Mouse (Mus musculus): Measurements from ENCODE around the gene Zfp961. TPM values are rescaled to one million over a fixed set of nuclear protein-coding genes. Genes with fewer than 3 reads are reported as not detected.
"Not testable (repeated sequence)": the region's sequence is repeated elsewhere in the genome, so short reads cannot be mapped to it uniquely, and the experiment has no call there.

Gene Zfp961
- polyA plus RNA-seq, 1 experiment from 2014 or later, result 22.9 TPM

- Histone ChIP-seq H3K4me2 (ENCODE audit: low read depth) (no peak overlapping the region), H3K36me3 (ENCODE audit: control insufficient read depth, insufficient read depth, low read length) (no peaks in the 10 kb centered on the region), H3K9ac (ENCODE audit: low read length) (no peak overlapping the region), H3K4me1 (ENCODE audit: control insufficient read depth, insufficient read depth, low read length) (no peaks in the 10 kb centered on the region), H3K27ac (ENCODE audit: low read depth, low read length) (no peak overlapping the region), H3K4me3 (ENCODE audit: low read depth, low read length) (no peak overlapping the region), H3K9me3 (ENCODE audit: control insufficient read depth, low read length) (no peaks in the 10 kb centered on the region), H3K27me3 (ENCODE audit: control insufficient read depth, insufficient read depth, low read length) (no peaks in the 10 kb centered on the region)
- 71% methylated on average over 3 of the region's 3 CpGs for WGBS
- DNase-seq (ENCODE audit: low spot score) (no peak), ATAC-seq (ENCODE audit: insufficient read depth, low FRiP score, low TSS enrichment) (no peak)
Measured at GRCm38 (mm10) chr8:72000223-72000622, 49.4 kb downstream of the Zfp961 start.

DNA sequence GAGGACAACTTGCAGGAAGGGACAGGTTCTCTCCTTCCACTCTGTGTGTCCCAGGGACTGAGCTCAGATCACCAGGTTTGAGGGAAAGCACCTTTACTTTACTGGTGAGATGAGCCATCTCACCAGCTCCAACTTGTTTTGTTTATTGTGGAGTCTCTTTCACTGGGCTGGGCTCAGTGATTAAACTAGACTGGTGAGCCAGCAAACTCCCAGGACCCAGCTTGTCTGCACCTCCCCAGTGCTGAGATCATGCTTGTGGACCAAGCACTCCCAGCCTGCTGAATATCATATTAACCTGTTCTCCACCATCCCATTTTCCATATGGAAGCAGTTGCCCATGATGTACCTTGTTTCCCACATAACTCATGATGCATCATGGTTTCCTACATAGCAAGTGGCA is 52.1 kb downstream of the Zfp961 start:
- ATAC-seq (ENCODE audit: insufficient read depth, low FRiP score, low TSS enrichment), result no peak
- DNase-seq (ENCODE audit: low spot score), result no peak
- no peaks in the 10 kb centered on the region for H3K9me3 ChIP-seq (ENCODE audit: control insufficient read depth, low read length)

GRCm38 (mm10) chr8:72005912-72006311 is 55.1 kb downstream of the Zfp961 start:
- H3K9me3 ChIP-seq (ENCODE audit: control insufficient read depth, low read length), result no peaks in the 10 kb centered on the region
- no peak overlapping the region for H3K27ac ChIP-seq (ENCODE audit: low read depth, low read length)
- WGBS, result 81% methylated on average over 3 of the region's 3 CpGs
- no peak overlapping the region for H3K4me3 ChIP-seq (ENCODE audit: low read depth, low read length)
- no peak overlapping the region for H3K9ac ChIP-seq (ENCODE audit: low read length)
- ATAC-seq (ENCODE audit: insufficient read depth, low FRiP score, low TSS enrichment) (no peak), DNase-seq (ENCODE audit: low spot score) (no peak)
- no peaks in the 10 kb centered on the region for H3K27me3 ChIP-seq (ENCODE audit: control insufficient read depth, insufficient read depth, low read length)
- no peaks in the 10 kb centered on the region for H3K36me3 ChIP-seq (ENCODE audit: control insufficient read depth, insufficient read depth, low read length)
- no peaks in the 10 kb centered on the region for H3K4me1 ChIP-seq (ENCODE audit: control insufficient read depth, insufficient read depth, low read length)
- H3K4me2 ChIP-seq (ENCODE audit: low read depth), result no peak overlapping the region

More for the DNA sequence above, 52.1 kb downstream of the Zfp961 start:
- no peaks in the 10 kb centered on the region for H3K36me3 ChIP-seq (ENCODE audit: control insufficient read depth, insufficient read depth, low read length)
- H3K4me1 ChIP-seq (ENCODE audit: control insufficient read depth, insufficient read depth, low read length), result no peaks in the 10 kb centered on the region
- no peak overlapping the region for H3K4me3 ChIP-seq (ENCODE audit: low read depth, low read length)
- no peak overlapping the region for H3K27ac ChIP-seq (ENCODE audit: low read depth, low read length)
- H3K9ac ChIP-seq (ENCODE audit: low read length), result no peak overlapping the region
- no peaks in the 10 kb centered on the region for H3K27me3 ChIP-seq (ENCODE audit: control insufficient read depth, insufficient read depth, low read length)
- H3K4me2 ChIP-seq (ENCODE audit: low read depth), result no peak overlapping the region

DNA sequence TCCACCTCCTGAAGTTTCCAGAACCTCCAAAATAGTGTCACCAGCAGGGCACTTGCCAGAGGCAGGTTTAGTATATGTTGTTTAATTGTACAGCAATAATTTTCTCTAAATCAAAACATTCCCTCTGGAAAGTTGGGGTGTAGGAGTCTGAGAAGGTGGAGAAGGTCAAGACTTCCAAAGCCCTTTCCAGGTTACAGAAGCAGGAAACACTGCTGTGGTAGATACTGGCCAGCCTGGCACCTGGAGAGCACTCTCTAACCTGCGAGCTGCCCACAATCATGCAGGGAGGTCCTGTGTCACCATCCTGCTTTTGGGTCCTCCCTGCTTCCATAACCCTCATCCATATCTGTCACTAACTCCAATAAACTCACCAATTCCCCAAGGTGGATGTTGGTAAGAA is 55.9 kb downstream of the Zfp961 start:
- H3K27ac ChIP-seq (ENCODE audit: low read depth, low read length), result no peak overlapping the region
- 70% methylated on average over 1 of the region's 1 CpGs for WGBS
- H3K9ac ChIP-seq (ENCODE audit: low read length), result no peak overlapping the region
- no peak overlapping the region for H3K4me2 ChIP-seq (ENCODE audit: low read depth)
- ATAC-seq (ENCODE audit: insufficient read depth, low FRiP score, low TSS enrichment) (no peak), DNase-seq (ENCODE audit: low spot score) (no peak)
- H3K4me3 ChIP-seq (ENCODE audit: low read depth, low read length), result no peak overlapping the region
- H3K27me3 ChIP-seq (ENCODE audit: control insufficient read depth, insufficient read depth, low read length), result no peaks in the 10 kb centered on the region
- no peaks in the 10 kb centered on the region for H3K9me3 ChIP-seq (ENCODE audit: control insufficient read depth, low read length)
- H3K4me1 ChIP-seq (ENCODE audit: control insufficient read depth, insufficient read depth, low read length), result no peaks in the 10 kb centered on the region
- H3K36me3 ChIP-seq (ENCODE audit: control insufficient read depth, insufficient read depth, low read length), result no peaks in the 10 kb centered on the region

GRCm38 (mm10) chr8:72008134-72008641 is 57.4 kb downstream of the Zfp961 start:
- WGBS, result 71% methylated on average over 3 of the region's 3 CpGs
- Histone ChIP-seq H3K27me3 (ENCODE audit: control insufficient read depth, insufficient read depth, low read length) (no peaks in the 10 kb centered on the region), H3K4me1 (ENCODE audit: control insufficient read depth, insufficient read depth, low read length) (no peaks in the 10 kb centered on the region), H3K9me3 (ENCODE audit: control insufficient read depth, low read length) (no peaks in the 10 kb centered on the region), H3K36me3 (ENCODE audit: control insufficient read depth, insufficient read depth, low read length) (no peaks in the 10 kb centered on the region), H3K4me2 (ENCODE audit: low read depth) (no peak overlapping the region), H3K4me3 (ENCODE audit: low read depth, low read length) (no peak overlapping the region), H3K27ac (ENCODE audit: low read depth, low read length) (no peak overlapping the region), H3K9ac (ENCODE audit: low read length) (no peak overlapping the region)
- no peak for ATAC-seq (ENCODE audit: insufficient read depth, low FRiP score, low TSS enrichment)
- DNase-seq (ENCODE audit: low spot score), result no peak

DNA sequence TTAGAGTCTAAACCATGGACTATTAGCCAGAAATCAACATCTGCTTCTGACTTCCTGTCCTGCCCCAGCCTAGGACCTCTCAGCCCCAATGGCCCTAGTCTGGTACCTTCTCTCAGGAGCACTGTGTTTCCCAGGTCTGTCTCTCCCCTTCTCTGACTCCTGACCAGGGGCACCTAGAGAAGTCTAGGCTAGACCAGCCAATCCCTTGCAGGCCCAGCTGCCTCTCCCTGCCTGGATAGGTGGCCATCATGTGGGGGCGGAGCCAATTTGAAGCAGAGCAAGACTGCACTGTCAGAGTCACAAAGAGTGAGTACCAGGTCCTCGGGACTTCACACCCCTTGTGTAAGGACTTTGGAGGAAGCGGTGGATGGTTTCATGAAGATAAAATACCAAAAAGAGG is 58.6 kb downstream of the Zfp961 start, which contains the start of gene Cyp4f18:
TSS of gene Cyp4f18 (minus strand) at position 154 of the 400 bp plus-strand sequence.
- WGBS, result 67% methylated on average over 3 of the region's 3 CpGs
- no peak within 1 kb of the TSS for H3K9ac ChIP-seq (ENCODE audit: low read length)
- no peak within 1 kb of the TSS for H3K4me2 ChIP-seq (ENCODE audit: low read depth)
- no peak for DNase-seq (ENCODE audit: low spot score)
- no peaks in the 10 kb centered on the region for H3K9me3 ChIP-seq (ENCODE audit: control insufficient read depth, low read length)
- H3K27me3 ChIP-seq (ENCODE audit: control insufficient read depth, insufficient read depth, low read length), result no peaks in the 10 kb centered on the region
- H3K4me1 ChIP-seq (ENCODE audit: control insufficient read depth, insufficient read depth, low read length), result no peaks in the 10 kb centered on the region
- no peak within 1 kb of the TSS for H3K27ac ChIP-seq (ENCODE audit: low read depth, low read length)
- no peaks in the 10 kb centered on the region for H3K36me3 ChIP-seq (ENCODE audit: control insufficient read depth, insufficient read depth, low read length)
- no peak within 1 kb of the TSS for H3K4me3 ChIP-seq (ENCODE audit: low read depth, low read length)
- ATAC-seq (ENCODE audit: insufficient read depth, low FRiP score, low TSS enrichment), result no peak

GRCm38 (mm10) chr8:72013506-72014228 is 62.8 kb downstream of the Zfp961 start:
- not testable (repeated sequence) for H3K4me3 ChIP-seq (ENCODE audit: low read depth, low read length); ATAC-seq (ENCODE audit: insufficient read depth, low FRiP score, low TSS enrichment); H3K4me1 ChIP-seq (ENCODE audit: control insufficient read depth, insufficient read depth, low read length); H3K27me3 ChIP-seq (ENCODE audit: control insufficient read depth, insufficient read depth, low read length); H3K27ac ChIP-seq (ENCODE audit: low read depth, low read length); H3K36me3 ChIP-seq (ENCODE audit: control insufficient read depth, insufficient read depth, low read length); H3K9ac ChIP-seq (ENCODE audit: low read length); DNase-seq (ENCODE audit: low spot score); H3K4me2 ChIP-seq (ENCODE audit: low read depth); H3K9me3 ChIP-seq (ENCODE audit: control insufficient read depth, low read length)
- WGBS, result 73% methylated on average over 6 of the region's 6 CpGs

- H3K36me3 ChIP-seq (ENCODE audit: control insufficient read depth, insufficient read depth, low read length); H3K4me2 ChIP-seq (ENCODE audit: low read depth); H3K27ac ChIP-seq (ENCODE audit: low read depth, low read length); ATAC-seq (ENCODE audit: insufficient read depth, low FRiP score, low TSS enrichment); H3K27me3 ChIP-seq (ENCODE audit: control insufficient read depth, insufficient read depth, low read length); H3K4me3 ChIP-seq (ENCODE audit: low read depth, low read length); H3K9me3 ChIP-seq (ENCODE audit: control insufficient read depth, low read length); H3K9ac ChIP-seq (ENCODE audit: low read length); DNase-seq (ENCODE audit: low spot score); H3K4me1 ChIP-seq (ENCODE audit: control insufficient read depth, insufficient read depth, low read length): not testable (repeated sequence)
- 87% methylated on average over 2 of the region's 2 CpGs for WGBS
Measured at GRCm38 (mm10) chr8:72017339-72017738, 66.5 kb downstream of the Zfp961 start.

GRCm38 (mm10) chr8:72018141-72018540 is 67.3 kb downstream of the Zfp961 start:
- 89% methylated on average over 2 of the region's 2 CpGs for WGBS
- Histone ChIP-seq H3K9ac (ENCODE audit: low read length) (no peak overlapping the region), H3K27ac (ENCODE audit: low read depth, low read length) (no peak overlapping the region), H3K9me3 (ENCODE audit: control insufficient read depth, low read length) (no peaks in the 10 kb centered on the region), H3K4me1 (ENCODE audit: control insufficient read depth, insufficient read depth, low read length) (no peaks in the 10 kb centered on the region), H3K4me2 (ENCODE audit: low read depth) (no peak overlapping the region), H3K4me3 (ENCODE audit: low read depth, low read length) (no peak overlapping the region), H3K27me3 (ENCODE audit: control insufficient read depth, insufficient read depth, low read length) (no peaks in the 10 kb centered on the region), H3K36me3 (ENCODE audit: control insufficient read depth, insufficient read depth, low read length) (no peaks in the 10 kb centered on the region)
- no peak for ATAC-seq (ENCODE audit: insufficient read depth, low FRiP score, low TSS enrichment)
- DNase-seq (ENCODE audit: low spot score), result no peak

Measured in neural tube, embryonic 11.5 days (tissue).